Mouse (Mus musculus) olfactory bulb, adult 2 months (tissue): Measurements from ENCODE around the gene Reck.

Experiments used
- CTCF ChIP-seq: fragments of 200-500 bp; IDR thresholded peaks from 2 replicates; pipeline ENCODE4 v1.5.1; 2012; ENCODE audit warnings: low read depth, mild to moderate bottlenecking, low read length, moderate library complexity; ENCODE audit not compliant: insufficient read depth
- POLR2A ChIP-seq: fragments of 200-500 bp; IDR thresholded peaks from 2 replicates; pipeline ENCODE4 v1.6.1; 2012; ENCODE audit warnings: mild to moderate bottlenecking, low read depth, low read length, moderate library complexity; ENCODE audit not compliant: insufficient read depth

DNA sequence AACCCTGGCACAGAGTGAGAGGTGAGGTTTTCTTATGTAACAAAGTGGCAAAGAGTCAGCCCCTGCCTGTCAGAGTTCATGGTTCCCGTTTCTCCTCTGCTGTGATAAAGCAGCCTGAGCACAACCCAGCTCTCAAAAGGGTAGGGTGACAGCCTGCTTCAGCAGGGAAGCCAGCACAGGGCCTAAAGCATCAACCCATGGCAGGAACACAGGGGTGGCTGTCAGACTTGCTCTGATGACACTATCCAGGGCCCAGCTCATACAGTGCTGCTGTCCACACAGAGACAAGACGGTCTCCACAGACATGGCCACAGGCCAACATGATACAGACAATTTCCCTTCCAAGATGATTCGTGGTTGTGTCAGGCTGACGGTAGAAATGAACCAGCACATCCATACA is 56.5 kb downstream of the Reck start:
- no peak for TF ChIP-seq CTCF
- TF ChIP-seq POLR2A: no peak
